Mouse (Mus musculus) mouse embryonic stem cell (cell line): ENCODE results near the gene Preb.

ENCODE experiments used
- in situ Hi-C, 2 experiments: fragments of 300-500 bp; cut with MboI; formaldehyde crosslinking; loops; 1 replicate in 1 of 2; 3 replicates in 1 of 2; pipeline ENCODE4 v1.14.3; 2019 to 2020; ENCODE audit warnings: low sequenced_read_pairs in 2 of 2, low pct_unique_long_range_greater_than_20kb in 1 of 2, mixed read lengths in 1 of 2; ENCODE audit not compliant: unreplicated experiment in 1 of 2

The Preb gene

GRCm38 (mm10) chr5:30959198-30959854 is 835 bp downstream of the Preb start:
- in situ Hi-C loops, result no loop called here

GRCm38 (mm10) chr5:30957891-30958290 is 2.3 kb downstream of the Preb start:
- in situ Hi-C loops, result no loop called here

GRCm38 (mm10) chr5:30955751-30956150 is 4.4 kb downstream of the Preb start:
- in situ Hi-C loops, result no loop called here

- in situ Hi-C loops, result no loop called here
These were observed 5.6 kb downstream of the Preb start for GRCm38 (mm10) chr5:30954556-30954955.

GRCm38 (mm10) chr5:30954065-30954464 is 6.1 kb downstream of the Preb start:
- in situ Hi-C loops, result no loop called here

GRCm38 (mm10) chr5:30952551-30952950 is 7.6 kb downstream of the Preb start:
- in situ Hi-C loops, result no loop called here

- in situ Hi-C loops, result no loop called here
These were observed 8.5 kb downstream of the Preb start for GRCm38 (mm10) chr5:30951706-30952105.

- in situ Hi-C loops, result no loop called here
These were observed 9.2 kb downstream of the Preb start for GRCm38 (mm10) chr5:30950922-30951321.

GRCm38 (mm10) chr5:30950451-30950850 is 9.7 kb downstream of the Preb start:
- in situ Hi-C loops, result no loop called here

- in situ Hi-C loops, result no loop called here
These were observed 10.4 kb downstream of the Preb start for GRCm38 (mm10) chr5:30949654-30950326.

GRCm38 (mm10) chr5:30948620-30949019 is 11.5 kb downstream of the Preb start:
- in situ Hi-C loops, result no loop called here

GRCm38 (mm10) chr5:30944956-30945781 is 15.0 kb downstream of the Preb start, which contains the start of gene Cgref1:
Gene Cgref1 (minus strand): TSS chr5:30945591.
- in situ Hi-C loops, result no loop called here

GRCm38 (mm10) chr5:30944344-30944743 is 15.8 kb downstream of the Preb start:
- in situ Hi-C loops, result no loop called here

- in situ Hi-C loops, result no loop called here
These were observed 17.2 kb downstream of the Preb start for GRCm38 (mm10) chr5:30943004-30943403.

- in situ Hi-C loops, result loop anchor here (5.0 to 10.0 kb wide), 2 partner anchors 130 to 133 kb away; no protein-coding TSS in a partner anchor
These were observed 25.3 kb downstream of the Preb start for GRCm38 (mm10) chr5:30934725-30935461.

GRCm38 (mm10) chr5:30933705-30934104 is 26.5 kb downstream of the Preb start:
- in situ Hi-C loops, result loop anchor here (5.0 to 10.0 kb wide), 2 partner anchors 129 to 131 kb away; no protein-coding TSS in a partner anchor

GRCm38 (mm10) chr5:30931378-30931777 is 28.8 kb downstream of the Preb start:
- in situ Hi-C loops, result loop anchor here (5.0 to 10.0 kb wide), 2 partner anchors 127 to 129 kb away; no protein-coding TSS in a partner anchor

GRCm38 (mm10) chr5:30930846-30931245 is 29.3 kb downstream of the Preb start:
- in situ Hi-C loops, result loop anchor here (5.0 to 10.0 kb wide), 2 partner anchors 126 to 129 kb away; no protein-coding TSS in a partner anchor
